Mouse (Mus musculus) frontal cortex, postnatal 14 days (tissue): ENCODE data around the gene Fam53a.
A peak's percentile ranks its signal among the peaks of the same experiment; 100 is the strongest.

Experiments
- DNase-seq, 2 experiments: peaks; one replicate each; pipeline ENCODE4 v3.0.0; 2022; ENCODE audit warnings: low spot score in 2 of 2

Gene Fam53a

GRCm38 (mm10) chr5:33632526-33632925, 3.1 kb upstream of the Fam53a start:
- no peak for DNase-seq

GRCm38 (mm10) chr5:33630615-33631014, 1.2 kb upstream of the Fam53a start:
- no peak for DNase-seq

GRCm38 (mm10) chr5:33630061-33630460, 626 bp upstream of the Fam53a start:
- no peak for DNase-seq

GRCm38 (mm10) chr5:33628820-33629300, 575 bp downstream of the Fam53a start:
- peak in 1 of 2 experiments; percentile 44 for DNase-seq

- DNase-seq, result no peak
Measured at GRCm38 (mm10) chr5:33627968-33628367, 1.5 kb downstream of the Fam53a start.

- no peak for DNase-seq
Measured at GRCm38 (mm10) chr5:33623766-33624165, 5.7 kb downstream of the Fam53a start.

GRCm38 (mm10) chr5:33622671-33623070, 6.8 kb downstream of the Fam53a start:
- no peak for DNase-seq

GRCm38 (mm10) chr5:33614391-33614790, 15.0 kb downstream of the Fam53a start:
- DNase-seq, result no peak

- DNase-seq, result no peak
Measured at GRCm38 (mm10) chr5:33611795-33612194, 17.6 kb downstream of the Fam53a start.

GRCm38 (mm10) chr5:33609226-33609625, 20.2 kb downstream of the Fam53a start:
- DNase-seq, result no peak

GRCm38 (mm10) chr5:33607434-33607833, 22.0 kb downstream of the Fam53a start:
- DNase-seq, result no peak

GRCm38 (mm10) chr5:33606631-33607030, 22.8 kb downstream of the Fam53a start:
- no peak for DNase-seq

GRCm38 (mm10) chr5:33605314-33605713, 24.1 kb downstream of the Fam53a start:
- DNase-seq, result no peak

GRCm38 (mm10) chr5:33593620-33594019, 35.8 kb downstream of the Fam53a start:
- no peak for DNase-seq

- peak; percentile 50 to 60 for DNase-seq
Measured at GRCm38 (mm10) chr5:33589221-33589888, 40.1 kb downstream of the Fam53a start.

- no peak for DNase-seq
Measured at GRCm38 (mm10) chr5:33588066-33588465, 41.4 kb downstream of the Fam53a start.

GRCm38 (mm10) chr5:33587498-33588058, 41.9 kb downstream of the Fam53a start:
- no peak for DNase-seq

GRCm38 (mm10) chr5:33580336-33580735, 49.1 kb downstream of the Fam53a start:
- DNase-seq, result no peak

GRCm38 (mm10) chr5:33574207-33574606, 55.2 kb downstream of the Fam53a start:
- DNase-seq, result no peak

GRCm38 (mm10) chr5:33565886-33566285, 63.5 kb downstream of the Fam53a start:
- no peak for DNase-seq

- no peak for DNase-seq
Measured at GRCm38 (mm10) chr5:33556277-33556995, 73.0 kb downstream of the Fam53a start.
